Mouse (Mus musculus) liver, embryonic 14.5 days (tissue): Measurements from ENCODE around the gene Gm14391.

Experiments used
- CTCF ChIP-seq: IDR thresholded peaks from 2 replicates; pipeline ENCODE4 v1.5.1; 2016; ENCODE audit warnings: antibody characterized with exemption, low read depth, control low read depth
- EP300 ChIP-seq: IDR thresholded peaks from 2 replicates; pipeline ENCODE4 v1.6.1; 2016; ENCODE audit warnings: antibody characterized with exemption, low read depth

DNA sequence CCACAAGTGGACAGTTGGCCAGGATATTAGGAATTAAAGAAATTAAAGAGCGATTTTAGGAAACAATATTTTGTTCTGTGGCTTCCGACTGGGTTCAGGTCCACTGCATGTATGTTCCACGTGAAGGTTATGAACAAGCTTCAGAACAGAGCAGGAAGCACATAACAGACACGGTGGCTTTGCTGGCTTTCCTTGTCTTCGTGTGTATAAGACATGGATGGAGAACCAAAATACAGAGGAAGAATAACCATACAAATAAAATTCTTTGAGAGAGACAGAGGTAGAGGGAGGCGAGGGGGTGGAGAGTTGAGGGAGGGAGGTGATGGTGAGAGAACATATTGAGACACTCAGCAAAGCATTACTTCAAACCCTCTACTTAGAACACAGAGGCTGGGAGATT, 30.4 kb downstream of the Gm14391 start:
- TF ChIP-seq EP300 (no peak), CTCF (no peak)
